Mouse (Mus musculus) heart, adult 2 months (tissue): ENCODE results near the gene Ifna1.
A peak's percentile ranks its signal among the peaks of the same experiment; 100 is the strongest.

Experiments
- CTCF ChIP-seq: fragments of 200-600 bp; IDR thresholded peaks from 2 replicates; pipeline ENCODE4 v1.8.1; 2022; ENCODE audit warnings: antibody characterized with exemption, mild to moderate bottlenecking, moderate library complexity
- EP300 ChIP-seq: fragments of 200-500 bp; IDR thresholded peaks from 2 replicates; pipeline ENCODE4 v1.6.1; 2011; ENCODE audit warnings: low read depth, low read length, control low read depth; ENCODE audit not compliant: insufficient read depth

- TF ChIP-seq CTCF (peak; percentile 73), EP300 (no peak)
Measured at GRCm38 (mm10) chr4:88830523-88830922, 19.4 kb upstream of the Ifna1 start.
